Mouse (Mus musculus): ENCODE data around the gene Fgfr2. TPM values are rescaled to one million over a fixed set of nuclear protein-coding genes. Genes with fewer than 3 reads are reported as not detected.

Fgfr2 gene
- polyA plus RNA-seq, 1 experiment from 2014 or later, result 93.6 TPM

DNA sequence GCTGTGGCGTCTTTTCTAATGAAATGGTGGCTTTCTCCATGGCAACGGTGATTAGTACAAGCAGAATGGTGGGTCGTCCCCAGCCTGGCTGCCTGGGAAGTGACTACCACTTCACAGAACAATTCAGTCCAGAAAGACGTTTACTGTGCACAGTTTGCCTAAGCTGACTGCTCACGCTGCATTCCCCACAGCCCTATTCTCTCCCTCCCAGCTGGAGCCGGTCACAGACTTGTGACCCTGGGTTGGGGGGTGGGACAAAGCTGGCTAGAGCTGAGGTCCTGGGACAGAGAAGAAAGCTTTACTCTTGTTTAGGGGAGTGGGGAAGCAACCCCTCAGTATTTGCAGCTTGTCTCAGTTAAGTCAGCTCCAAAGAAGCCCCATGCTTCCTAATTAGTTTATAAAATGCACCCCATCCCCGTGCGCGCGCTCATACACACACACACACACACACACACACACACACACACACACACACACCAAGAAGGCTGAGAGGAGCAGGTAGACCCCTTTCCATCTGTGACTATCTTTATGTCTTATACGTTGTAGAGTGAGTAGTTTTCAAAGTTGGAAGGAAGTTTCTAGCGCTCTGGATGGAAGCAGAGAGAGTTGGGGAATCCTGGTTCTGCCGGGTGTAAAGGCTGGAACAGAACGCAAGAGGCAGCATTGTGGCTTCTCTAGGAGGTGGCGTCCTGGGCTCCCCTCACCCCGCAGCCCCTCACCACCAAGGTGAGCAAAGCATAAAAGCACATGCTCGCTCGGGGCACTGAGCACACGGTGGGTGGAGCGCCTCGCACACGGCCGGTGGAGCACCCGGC is 2754.1 kb downstream of the Fgfr2 start:
- 13% methylated on average over 24 of the region's 24 CpGs for WGBS
- H3K4me3 ChIP-seq (ENCODE audit: low read depth, low read length), result no peak overlapping the region
- peaks cover 21% of the 10 kb centered on the region for H3K4me1 ChIP-seq (replicated peaks; ENCODE audit: control insufficient read depth, insufficient read depth, low read length)
- H3K36me3 ChIP-seq (ENCODE audit: control insufficient read depth, insufficient read depth, low read length), result no peaks in the 10 kb centered on the region
- peak overlapping the region; percentile 37 for H3K4me2 ChIP-seq (ENCODE audit: low read depth, low read length, severe bottlenecking)
- peaks cover 53% of the 10 kb centered on the region for H3K27me3 ChIP-seq (ENCODE audit: control insufficient read depth, insufficient read depth, low read length)
- no peak overlapping the region for H3K27ac ChIP-seq (ENCODE audit: low read depth, low read length)
- H3K9me3 ChIP-seq (ENCODE audit: control insufficient read depth, low read length), result no peaks in the 10 kb centered on the region; the same call in 1 of the 2 replicates
- H3K9ac ChIP-seq (ENCODE audit: low read length), result no peak overlapping the region; the same call in 1 of the 2 replicates
- DNase-seq (ENCODE audit: low spot score) (peak; percentile 80), ATAC-seq (replicated peaks; ENCODE audit: low FRiP score) (peak; percentile 63)

DNA sequence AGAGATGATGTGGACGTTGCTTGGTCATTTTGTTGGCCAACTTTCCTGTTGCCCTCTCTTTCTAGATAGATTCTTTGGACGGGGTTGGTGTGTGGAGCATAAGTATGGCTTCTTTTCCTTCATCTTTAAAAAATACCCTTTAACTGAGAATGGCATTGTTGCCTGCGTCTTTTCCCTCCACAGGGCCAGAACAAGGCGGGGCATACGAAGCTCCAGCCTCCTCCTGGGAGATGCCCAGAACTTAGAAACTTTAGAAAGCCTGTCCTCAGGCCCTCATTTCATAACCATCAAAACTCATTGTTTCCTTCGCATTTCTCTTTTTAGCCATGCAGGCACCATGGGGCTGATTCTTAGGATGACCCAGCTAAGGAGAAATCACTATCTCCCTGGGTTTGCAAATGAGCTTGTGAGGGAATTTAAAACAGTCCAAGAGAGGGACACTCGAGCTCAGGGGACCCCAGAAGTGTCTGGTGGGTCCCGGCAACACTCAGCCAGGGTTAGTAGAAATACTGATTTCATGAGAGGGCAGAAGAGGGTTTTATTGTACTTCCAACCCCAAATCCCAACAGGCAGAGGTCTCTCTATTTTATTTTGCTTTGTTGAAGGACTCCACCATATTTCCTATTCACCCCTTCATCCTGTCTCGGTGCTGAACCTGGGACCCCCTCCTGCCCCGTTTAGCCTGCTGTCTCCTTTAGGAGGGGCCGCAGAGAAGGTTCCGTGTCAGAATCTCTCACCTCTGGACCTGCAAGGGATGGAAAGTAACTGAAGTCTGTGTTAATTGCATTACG is 2754.9 kb downstream of the Fgfr2 start:
- Histone ChIP-seq H3K9ac (ENCODE audit: low read length) (no peak overlapping the region), H3K4me2 (ENCODE audit: low read depth, low read length, severe bottlenecking) (peak overlapping the region; percentile 37), H3K27ac (ENCODE audit: low read depth, low read length) (0 out of 2 replicates have a peak overlapping the region, but pooled peaks have one; percentile 4), H3K36me3 (ENCODE audit: control insufficient read depth, insufficient read depth, low read length) (no peaks in the 10 kb centered on the region), H3K4me3 (ENCODE audit: low read depth, low read length) (no peak overlapping the region), H3K9me3 (ENCODE audit: control insufficient read depth, low read length) (no peaks in the 10 kb centered on the region; the same call in 1 of the 2 replicates), H3K4me1 (replicated peaks; ENCODE audit: control insufficient read depth, insufficient read depth, low read length) (peaks cover 21% of the 10 kb centered on the region), H3K27me3 (ENCODE audit: control insufficient read depth, insufficient read depth, low read length) (peaks cover 45% of the 10 kb centered on the region)
- ATAC-seq (replicated peaks; ENCODE audit: low FRiP score) (no peak), DNase-seq (ENCODE audit: low spot score) (peak; percentile 56)
- 8% methylated on average over 13 of the region's 13 CpGs for WGBS

DNA sequence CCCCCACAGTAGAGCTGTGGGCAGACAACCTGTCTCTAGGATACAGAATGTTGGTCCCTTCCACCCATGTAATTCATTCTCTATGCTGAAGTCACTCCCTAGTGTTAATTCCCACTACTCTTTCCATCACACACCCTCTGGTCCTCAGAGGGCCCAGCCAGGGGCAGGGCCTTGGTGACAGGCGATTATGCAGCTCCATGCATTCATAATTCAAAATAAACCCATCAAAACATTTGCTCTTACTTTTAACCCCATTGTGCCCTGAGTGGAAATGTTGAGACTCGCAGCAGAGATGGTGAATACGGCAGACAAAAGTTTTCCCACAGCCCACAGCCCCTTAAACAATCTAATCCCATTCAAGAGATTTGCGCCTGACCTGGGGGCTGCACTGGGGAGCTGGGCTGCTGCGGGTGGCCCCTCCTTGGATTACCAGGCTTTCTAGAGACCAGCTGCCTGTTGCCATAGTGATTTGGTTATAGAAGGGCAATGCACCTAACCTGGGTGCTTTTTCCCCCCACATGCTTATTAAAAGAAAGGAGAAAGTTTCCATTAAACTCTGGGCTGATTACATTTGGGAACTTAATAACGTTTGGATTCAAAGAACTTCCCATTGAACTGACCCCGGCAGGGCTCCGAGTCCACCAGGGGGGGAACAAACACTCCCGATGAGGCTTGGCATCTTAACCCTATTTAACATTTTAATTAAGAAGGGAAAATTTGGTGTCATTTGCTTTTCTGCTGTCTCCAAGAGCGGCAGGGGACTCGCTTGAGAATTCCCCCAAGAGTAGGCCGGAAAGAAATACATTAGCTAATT is 2755.7 kb downstream of the Fgfr2 start:
- Histone ChIP-seq H3K27ac (ENCODE audit: low read depth, low read length) (no peak overlapping the region), H3K27me3 (ENCODE audit: control insufficient read depth, insufficient read depth, low read length) (peaks cover 42% of the 10 kb centered on the region), H3K4me1 (replicated peaks; ENCODE audit: control insufficient read depth, insufficient read depth, low read length) (peaks cover 21% of the 10 kb centered on the region), H3K4me3 (ENCODE audit: low read depth, low read length) (no peak overlapping the region), H3K9ac (ENCODE audit: low read length) (no peak overlapping the region), H3K9me3 (ENCODE audit: control insufficient read depth, low read length) (no peaks in the 10 kb centered on the region; the same call in 1 of the 2 replicates), H3K36me3 (ENCODE audit: control insufficient read depth, insufficient read depth, low read length) (no peaks in the 10 kb centered on the region), H3K4me2 (ENCODE audit: low read depth, low read length, severe bottlenecking) (no peak overlapping the region)
- DNase-seq (ENCODE audit: low spot score) (peak; percentile 73), ATAC-seq (replicated peaks; ENCODE audit: low FRiP score) (peak; percentile 91)
- WGBS, result 5% methylated on average over 12 of the region's 12 CpGs

DNA sequence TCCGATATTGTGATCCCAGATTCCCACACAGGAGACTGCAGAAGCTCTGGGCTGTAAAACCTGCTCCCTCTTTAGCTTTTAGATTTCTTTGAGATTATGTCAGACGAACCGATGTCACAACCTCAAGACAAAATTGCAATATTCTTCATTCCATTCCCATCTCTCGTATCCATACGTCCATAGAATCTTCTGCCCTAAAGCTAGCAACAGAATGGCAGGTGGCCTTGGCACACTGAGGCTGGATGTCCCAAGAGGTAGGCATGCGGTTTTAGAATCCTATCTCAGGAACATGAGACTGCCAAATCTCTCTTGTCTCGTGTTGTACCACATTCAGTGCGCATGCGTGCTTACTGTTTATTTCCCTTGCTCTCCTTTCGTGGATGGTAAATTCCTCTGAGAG is 2757.4 kb downstream of the Fgfr2 start:
- Histone ChIP-seq H3K9ac (ENCODE audit: low read length) (no peak overlapping the region), H3K4me1 (replicated peaks; ENCODE audit: control insufficient read depth, insufficient read depth, low read length) (peaks cover 21% of the 10 kb centered on the region), H3K27ac (ENCODE audit: low read depth, low read length) (no peak overlapping the region), H3K9me3 (ENCODE audit: control insufficient read depth, low read length) (no peaks in the 10 kb centered on the region; the same call in 1 of the 2 replicates), H3K27me3 (ENCODE audit: control insufficient read depth, insufficient read depth, low read length) (peaks cover 31% of the 10 kb centered on the region), H3K36me3 (ENCODE audit: control insufficient read depth, insufficient read depth, low read length) (no peaks in the 10 kb centered on the region), H3K4me3 (ENCODE audit: low read depth, low read length) (no peak overlapping the region), H3K4me2 (ENCODE audit: low read depth, low read length, severe bottlenecking) (no peak overlapping the region)
- WGBS, result 94% methylated on average over 10 of the region's 10 CpGs
- DNase-seq (ENCODE audit: low spot score) (no peak), ATAC-seq (replicated peaks; ENCODE audit: low FRiP score) (no peak)

DNA sequence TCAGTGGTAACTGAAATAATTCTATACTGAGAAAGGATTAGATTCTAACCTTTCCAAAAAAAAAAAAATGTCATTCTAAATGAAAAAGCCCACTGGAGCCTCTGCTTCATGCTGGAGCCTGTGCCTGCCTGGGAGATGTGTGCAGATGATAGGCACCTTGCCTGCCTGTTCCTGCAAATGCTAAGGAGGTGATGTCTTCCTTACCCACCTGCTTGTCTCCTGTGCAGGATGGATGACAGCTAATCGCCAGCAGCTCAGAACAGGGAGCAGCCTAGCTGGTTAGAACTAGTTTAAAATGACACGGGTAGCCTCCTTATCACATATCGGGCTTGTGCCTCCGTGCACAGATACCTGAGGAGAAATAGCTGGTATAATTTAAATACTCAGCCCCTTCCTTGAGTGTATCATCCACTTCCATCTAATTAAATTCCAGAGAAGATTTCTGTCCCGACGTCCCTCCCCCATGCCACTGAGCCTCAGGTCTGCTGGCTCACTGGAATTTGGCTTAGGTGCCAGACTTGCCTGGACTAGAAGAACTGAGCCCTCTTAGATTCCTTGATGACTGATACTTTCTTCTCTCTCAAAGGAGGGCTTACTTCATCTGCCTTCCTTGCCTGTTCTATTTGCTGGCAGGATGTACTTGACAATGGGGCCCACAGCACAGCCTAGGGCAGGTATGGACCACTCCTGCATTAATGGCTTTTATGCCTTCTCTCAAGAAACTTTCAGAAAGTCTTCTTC is 2782.6 kb downstream of the Fgfr2 start:
- Histone ChIP-seq H3K4me2 (ENCODE audit: low read depth, low read length, severe bottlenecking) (no peak overlapping the region), H3K4me3 (ENCODE audit: low read depth, low read length) (no peak overlapping the region), H3K27me3 (ENCODE audit: control insufficient read depth, insufficient read depth, low read length) (no peaks in the 10 kb centered on the region), H3K9ac (ENCODE audit: low read length) (no peak overlapping the region), H3K36me3 (ENCODE audit: control insufficient read depth, insufficient read depth, low read length) (no peaks in the 10 kb centered on the region), H3K4me1 (replicated peaks; ENCODE audit: control insufficient read depth, insufficient read depth, low read length) (0 out of 2 replicates have a peak, but pooled peaks cover under 1% of the 10 kb centered on the region), H3K27ac (ENCODE audit: low read depth, low read length) (no peak overlapping the region), H3K9me3 (ENCODE audit: control insufficient read depth, low read length) (no peaks in the 10 kb centered on the region)
- DNase-seq (ENCODE audit: low spot score) (no peak), ATAC-seq (replicated peaks; ENCODE audit: low FRiP score) (no peak)
- WGBS, result 81% methylated on average over 6 of the region's 6 CpGs

DNA sequence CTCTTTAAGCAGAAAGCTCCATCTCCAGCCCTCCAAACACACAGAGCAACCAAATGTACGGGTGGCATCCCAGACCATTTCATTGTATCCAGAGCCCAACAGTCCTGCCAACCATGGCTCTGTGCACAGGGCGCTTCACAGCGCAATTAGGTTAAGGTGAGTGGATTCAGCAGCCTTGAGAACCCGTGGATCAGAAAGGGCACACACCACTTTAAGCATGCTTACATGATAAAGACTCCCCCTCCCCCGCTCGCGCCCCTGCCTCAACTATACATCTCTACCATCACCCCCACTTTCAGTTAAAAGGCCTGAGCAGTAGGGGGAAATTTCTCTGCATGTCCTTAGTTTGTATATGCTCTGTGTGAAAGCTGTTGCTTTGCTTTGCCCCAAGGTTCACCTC is 2785.5 kb downstream of the Fgfr2 start:
- Histone ChIP-seq H3K27me3 (ENCODE audit: control insufficient read depth, insufficient read depth, low read length) (no peaks in the 10 kb centered on the region), H3K9me3 (ENCODE audit: control insufficient read depth, low read length) (no peaks in the 10 kb centered on the region), H3K36me3 (ENCODE audit: control insufficient read depth, insufficient read depth, low read length) (no peaks in the 10 kb centered on the region), H3K4me1 (replicated peaks; ENCODE audit: control insufficient read depth, insufficient read depth, low read length) (0 out of 2 replicates have a peak, but pooled peaks cover 3% of the 10 kb centered on the region), H3K9ac (ENCODE audit: low read length) (no peak overlapping the region), H3K4me3 (ENCODE audit: low read depth, low read length) (no peak overlapping the region), H3K27ac (ENCODE audit: low read depth, low read length) (no peak overlapping the region), H3K4me2 (ENCODE audit: low read depth, low read length, severe bottlenecking) (no peak overlapping the region)
- 92% methylated on average over 7 of the region's 7 CpGs for WGBS
- ATAC-seq (replicated peaks; ENCODE audit: low FRiP score) (no peak), DNase-seq (ENCODE audit: low spot score) (peak; percentile 47)

DNA sequence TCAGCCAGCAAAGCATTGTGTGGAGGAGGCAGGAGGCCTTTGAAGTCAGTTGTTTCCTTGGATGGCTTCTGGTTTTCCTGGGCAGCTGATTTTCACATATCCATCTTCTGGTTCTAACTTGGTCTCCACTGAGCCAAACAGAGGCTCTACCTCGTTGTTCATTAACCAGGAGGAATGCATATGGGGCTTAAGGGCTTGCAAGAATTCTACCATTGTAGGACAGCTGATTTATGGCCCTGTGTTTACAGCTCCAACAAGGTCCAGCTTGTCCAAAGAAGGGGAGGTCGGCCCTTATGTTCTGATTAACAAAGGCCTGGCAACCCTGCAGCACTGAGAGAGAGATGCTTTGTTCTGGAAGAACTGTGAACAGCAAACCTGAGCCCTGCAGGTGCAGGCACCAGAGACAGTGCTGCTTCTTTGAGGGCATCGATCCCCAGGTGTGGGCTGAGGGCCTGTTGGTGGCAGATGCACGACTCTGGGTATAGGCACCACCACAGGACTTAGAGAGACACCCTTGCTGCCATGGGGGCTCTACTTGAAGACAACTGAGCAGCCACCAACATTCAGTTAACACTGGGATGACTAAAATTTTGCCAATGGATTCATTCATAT is 2787.6 kb downstream of the Fgfr2 start:
- H3K36me3 ChIP-seq (ENCODE audit: control insufficient read depth, insufficient read depth, low read length), result no peaks in the 10 kb centered on the region
- no peaks in the 10 kb centered on the region for H3K27me3 ChIP-seq (ENCODE audit: control insufficient read depth, insufficient read depth, low read length)
- H3K9ac ChIP-seq (ENCODE audit: low read length), result no peak overlapping the region
- no peak overlapping the region for H3K4me3 ChIP-seq (ENCODE audit: low read depth, low read length)
- no peak for DNase-seq (ENCODE audit: low spot score)
- H3K4me1 ChIP-seq (replicated peaks; ENCODE audit: control insufficient read depth, insufficient read depth, low read length), result 0 out of 2 replicates have a peak, but pooled peaks cover 3% of the 10 kb centered on the region
- no peaks in the 10 kb centered on the region for H3K9me3 ChIP-seq (ENCODE audit: control insufficient read depth, low read length)
- whole genome bisulfite sequencing, result 55% methylated on average over 4 of the region's 4 CpGs
- no peak for ATAC-seq (replicated peaks; ENCODE audit: low FRiP score)
- H3K27ac ChIP-seq (ENCODE audit: low read depth, low read length), result no peak overlapping the region
- H3K4me2 ChIP-seq (ENCODE audit: low read depth, low read length, severe bottlenecking), result no peak overlapping the region
